Mouse (Mus musculus) inflammation-experienced regulatory T-cells, adult 6 months (primary cell): ENCODE measurements around the gene Hoxb9. TPM values are rescaled to one million over a fixed set of nuclear protein-coding genes. Genes with fewer than 3 reads are reported as not detected.

Source experiments
- ATAC-seq: one replicate; pipeline ENCODE4 v1.8.0; 2017
- polyA plus RNA-seq, 3 experiments: library from polyadenylated mRNA; unstranded; fragments of 100-300 nt; shearing (Covaris generic); gene quantifications; one replicate each; pipeline ENCODE4 v1.2.1; 2017

The Hoxb9 gene
- polyA plus RNA-seq = not detected

DNA sequence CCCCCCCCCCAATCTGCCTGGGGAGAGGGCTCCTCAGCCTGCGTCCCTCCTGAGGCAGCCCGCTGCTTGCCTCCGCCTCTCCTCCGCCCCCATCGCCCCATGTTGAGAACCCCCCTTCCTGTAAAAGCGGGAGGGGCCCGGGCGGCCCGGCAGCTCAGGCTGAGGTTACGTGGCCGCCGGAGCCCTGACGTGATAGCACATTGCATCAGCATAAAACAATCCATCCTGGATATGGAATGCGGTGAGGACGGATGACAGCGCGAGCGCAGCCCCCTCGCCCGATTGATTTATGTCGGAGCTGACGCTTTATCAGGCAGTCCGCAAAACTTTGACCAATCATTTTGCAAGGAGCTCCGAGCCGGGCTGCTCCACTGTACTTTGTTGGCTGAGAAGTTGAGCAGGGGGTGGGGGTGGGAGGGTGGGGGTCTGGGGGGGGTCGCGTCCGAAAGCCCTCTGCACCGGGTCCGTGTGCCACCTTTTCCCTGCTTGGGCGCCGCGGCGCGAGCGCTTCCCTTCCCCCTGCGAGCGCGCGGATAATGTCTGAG is at the start of gene Hoxb9:
Gene Hoxb9 (plus strand): TSS at position 462 of the 545 bp plus-strand sequence.
- peak; percentile 46 for ATAC-seq

GRCm38 (mm10) chr11:96223813-96224212 is 47.4 kb upstream of the Hoxb9 start:
- ATAC-seq = no peak

DNA sequence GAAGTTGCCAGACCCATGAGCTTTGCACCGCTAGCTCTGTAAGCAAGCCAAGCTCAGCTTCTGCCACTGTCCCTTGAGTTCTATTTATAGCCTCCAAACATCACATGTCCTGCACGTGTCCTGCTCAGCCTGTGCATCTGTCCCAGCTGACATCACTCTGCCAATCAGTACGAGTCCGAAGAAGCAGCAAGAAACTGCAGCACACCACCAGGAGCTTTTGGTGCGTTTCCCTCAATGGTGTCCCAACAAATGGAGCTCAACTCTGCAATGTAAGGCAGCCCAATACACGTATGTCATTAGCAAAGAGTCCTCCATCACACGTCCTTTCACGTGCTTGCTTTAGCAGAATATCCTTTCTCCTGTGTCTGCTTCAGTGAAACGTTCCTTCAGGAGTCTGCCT is 43.6 kb upstream of the Hoxb9 start:
- no peak for ATAC-seq

- peak; percentile 43 for ATAC-seq
Measured at GRCm38 (mm10) chr11:96234906-96235305, 36.4 kb upstream of the Hoxb9 start.

GRCm38 (mm10) chr11:96240211-96240610 is 31.0 kb upstream of the Hoxb9 start:
- no peak for ATAC-seq

- ATAC-seq = no peak
Measured at GRCm38 (mm10) chr11:96250901-96251300, 20.4 kb upstream of the Hoxb9 start.

DNA sequence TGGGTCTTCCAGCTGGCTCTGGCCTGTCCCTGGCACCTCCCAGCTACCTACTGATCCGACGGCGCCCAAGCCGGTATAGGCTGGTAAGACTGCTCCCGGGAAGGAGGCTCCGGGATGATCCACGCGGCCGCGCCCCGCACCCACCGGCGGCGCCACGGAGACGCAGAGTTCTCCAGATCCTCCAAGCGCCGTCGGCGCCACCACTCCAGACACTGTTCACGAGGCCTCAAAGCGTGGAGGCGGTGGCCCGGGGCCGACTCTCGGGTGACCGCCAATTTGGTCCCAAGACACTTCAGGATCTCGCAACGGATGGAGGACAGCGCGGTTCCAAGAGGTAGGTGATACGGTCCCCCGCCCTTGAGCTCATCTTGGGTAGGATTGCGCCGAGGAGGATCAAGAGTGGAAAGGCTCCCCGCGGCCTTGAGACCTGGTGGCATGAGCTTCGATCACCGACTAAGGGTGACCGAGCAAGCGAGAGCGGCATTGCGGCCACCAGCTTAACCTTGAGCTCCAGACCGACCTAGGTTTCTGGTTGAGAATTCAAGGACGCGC is 19.7 kb upstream of the Hoxb9 start:
- no peak for ATAC-seq

DNA sequence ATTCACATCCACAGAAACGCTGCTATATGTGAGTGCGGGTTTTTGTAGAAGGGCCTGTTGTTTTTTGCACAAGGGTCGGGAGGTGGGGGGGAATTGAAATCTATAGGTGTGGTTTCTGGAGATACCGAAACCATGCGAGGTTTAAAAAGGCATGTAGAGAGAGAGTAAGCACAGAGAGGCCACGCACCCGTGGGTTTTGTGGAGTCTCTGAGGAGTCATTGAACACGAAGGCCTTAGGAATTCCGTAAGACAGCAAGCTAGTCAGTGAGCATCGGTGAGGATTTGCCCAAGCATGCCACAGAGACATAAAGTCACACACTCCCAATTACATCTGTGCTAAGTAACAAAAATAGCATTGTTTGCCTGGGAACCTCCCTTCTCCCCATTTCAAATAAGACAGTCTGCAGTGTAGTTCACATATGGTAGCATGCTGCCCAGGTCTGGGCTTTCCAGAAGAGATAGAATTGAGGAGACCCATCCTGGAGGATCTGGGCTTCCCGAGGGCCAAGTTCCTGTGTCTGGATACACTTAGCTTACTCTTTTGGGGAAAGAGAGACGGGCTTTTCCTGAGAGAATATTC is 18.6 kb upstream of the Hoxb9 start:
- ATAC-seq = no peak

GRCm38 (mm10) chr11:96254221-96254620 is 17.0 kb upstream of the Hoxb9 start:
- no peak for ATAC-seq

DNA sequence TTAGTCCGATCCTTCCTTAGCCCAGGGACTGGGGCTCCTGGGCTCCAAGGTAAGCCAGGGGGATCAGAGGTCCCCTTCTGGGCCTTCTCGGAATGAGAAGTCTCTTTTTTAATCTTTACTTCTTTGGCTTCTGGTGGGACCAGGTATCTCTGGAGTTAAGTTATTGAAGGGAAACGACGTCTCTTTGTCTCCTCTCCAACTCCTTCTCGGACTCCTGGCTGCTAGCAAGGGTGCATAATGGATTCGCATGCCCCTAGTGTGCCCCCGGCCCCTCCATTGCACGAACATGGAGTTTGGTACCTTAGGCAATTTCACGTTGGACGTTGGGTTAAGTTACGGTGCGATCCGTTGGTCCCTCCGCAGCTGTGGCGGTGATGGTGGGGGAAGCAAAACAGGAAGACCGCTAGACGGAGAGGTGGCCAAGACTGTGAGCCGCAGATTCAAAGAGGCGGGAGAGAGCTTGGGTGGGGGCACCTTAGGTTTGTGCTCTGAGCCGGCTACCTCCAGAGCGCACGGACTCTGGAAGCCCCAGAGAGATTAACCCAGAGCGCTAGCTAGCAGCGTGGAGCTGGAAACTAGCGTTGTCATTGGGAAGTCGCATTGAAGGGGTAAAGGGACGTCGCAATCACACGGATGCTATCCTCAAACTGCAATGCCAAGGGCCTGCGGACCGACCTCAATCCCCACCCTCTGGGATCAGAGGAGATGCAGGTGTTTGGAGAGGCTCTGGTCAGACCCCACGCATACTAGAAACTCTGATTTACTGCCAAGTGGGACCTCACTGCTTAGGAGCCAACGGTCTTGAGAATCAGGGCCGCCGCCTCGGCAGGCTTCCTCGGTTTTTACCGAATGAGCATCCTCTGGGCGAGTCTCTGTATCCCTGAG is 15.9 kb upstream of the Hoxb9 start:
- ATAC-seq = no peak

DNA sequence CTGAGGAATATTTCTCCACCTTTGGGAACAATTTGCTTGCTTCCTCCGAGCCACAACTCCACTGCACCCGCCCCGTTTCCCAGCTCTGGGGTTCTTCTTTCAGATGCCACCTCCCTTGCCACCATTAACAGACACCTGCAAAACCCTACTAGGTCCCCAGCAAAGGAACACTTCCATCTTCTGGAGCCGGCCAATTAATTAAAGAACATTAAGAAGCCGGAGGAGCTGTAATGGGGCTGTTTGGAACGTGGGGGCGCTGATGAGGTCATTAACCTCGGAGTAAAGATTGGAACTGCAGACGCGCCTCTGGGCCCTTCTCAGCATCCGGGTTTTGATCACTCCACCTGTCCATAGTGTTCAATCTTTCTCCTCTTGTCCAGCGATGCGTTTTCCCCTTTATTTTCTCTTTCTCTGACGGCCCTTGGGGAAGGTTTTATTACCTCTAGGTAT is 15.2 kb upstream of the Hoxb9 start:
- no peak for ATAC-seq

GRCm38 (mm10) chr11:96257141-96257540 is 14.1 kb upstream of the Hoxb9 start:
- ATAC-seq = no peak

DNA sequence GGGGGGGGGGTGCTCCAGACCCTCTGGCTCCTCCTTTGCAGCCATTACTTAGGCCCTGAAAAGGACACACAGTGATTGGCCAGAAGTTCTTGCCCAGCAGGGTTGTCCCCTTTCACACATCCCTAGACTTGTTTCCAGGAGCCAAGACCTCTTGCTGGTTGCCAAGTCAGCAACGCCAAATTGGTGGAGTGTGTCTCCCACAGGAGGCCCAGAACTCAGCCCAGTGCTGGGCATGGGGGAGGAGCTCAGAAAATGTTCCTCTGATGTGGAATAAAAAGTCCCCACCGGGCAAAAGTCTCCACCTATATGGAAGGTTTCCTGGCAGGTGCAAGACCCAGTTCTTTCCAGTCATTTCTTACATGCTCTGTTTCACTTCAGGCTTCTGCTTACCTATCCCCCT is 12.2 kb upstream of the Hoxb9 start:
- no peak for ATAC-seq

DNA sequence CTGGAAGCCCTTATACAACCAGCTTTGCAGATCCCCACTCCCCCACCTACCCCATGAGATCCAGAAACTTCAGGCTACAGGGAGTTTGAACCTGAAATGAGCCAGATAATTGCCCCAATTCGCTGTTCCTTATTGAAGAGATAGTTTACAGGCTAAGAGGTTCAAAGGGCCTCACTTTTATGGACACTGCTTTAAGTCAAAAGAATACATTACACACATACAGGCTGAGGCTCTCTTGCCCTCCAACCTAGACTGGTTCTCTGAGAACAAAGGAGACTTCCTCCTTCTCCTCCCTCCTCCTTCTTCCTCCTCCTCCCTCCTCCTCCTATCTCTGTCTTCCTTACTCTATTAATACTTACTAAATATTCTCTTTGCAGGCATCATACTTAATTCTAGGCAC is 11.7 kb upstream of the Hoxb9 start:
- ATAC-seq = no peak

- ATAC-seq = no peak
Measured at GRCm38 (mm10) chr11:96260310-96260970, 10.8 kb upstream of the Hoxb9 start.

DNA sequence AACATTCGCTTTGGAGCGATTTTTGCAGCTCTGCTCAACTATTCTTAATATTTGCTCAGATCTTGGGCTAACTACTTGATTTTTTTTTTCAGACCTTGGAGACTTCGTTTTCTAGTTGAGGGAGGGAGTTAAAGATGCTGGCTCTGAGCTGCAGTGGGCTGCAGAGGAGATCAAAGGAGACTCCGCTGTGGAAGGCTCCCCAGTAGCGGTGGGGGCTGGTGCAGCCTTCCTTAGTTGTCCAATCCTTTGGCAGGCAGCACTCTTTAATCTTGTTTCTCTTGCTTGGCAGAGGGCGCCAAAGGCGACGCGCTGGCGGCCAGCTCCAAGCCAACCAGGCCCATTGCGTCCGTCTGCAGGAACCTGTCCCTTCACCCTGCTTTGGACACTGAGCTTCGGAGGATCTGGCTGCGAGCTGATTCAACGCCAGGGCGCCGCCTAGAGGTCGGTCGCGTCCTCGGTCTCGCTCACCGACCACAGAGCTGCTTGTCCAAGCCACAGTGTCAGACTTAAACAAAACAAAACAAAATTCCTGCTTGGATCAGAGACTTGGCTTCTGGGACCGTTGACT is 9.8 kb upstream of the Hoxb9 start:
- ATAC-seq = no peak

DNA sequence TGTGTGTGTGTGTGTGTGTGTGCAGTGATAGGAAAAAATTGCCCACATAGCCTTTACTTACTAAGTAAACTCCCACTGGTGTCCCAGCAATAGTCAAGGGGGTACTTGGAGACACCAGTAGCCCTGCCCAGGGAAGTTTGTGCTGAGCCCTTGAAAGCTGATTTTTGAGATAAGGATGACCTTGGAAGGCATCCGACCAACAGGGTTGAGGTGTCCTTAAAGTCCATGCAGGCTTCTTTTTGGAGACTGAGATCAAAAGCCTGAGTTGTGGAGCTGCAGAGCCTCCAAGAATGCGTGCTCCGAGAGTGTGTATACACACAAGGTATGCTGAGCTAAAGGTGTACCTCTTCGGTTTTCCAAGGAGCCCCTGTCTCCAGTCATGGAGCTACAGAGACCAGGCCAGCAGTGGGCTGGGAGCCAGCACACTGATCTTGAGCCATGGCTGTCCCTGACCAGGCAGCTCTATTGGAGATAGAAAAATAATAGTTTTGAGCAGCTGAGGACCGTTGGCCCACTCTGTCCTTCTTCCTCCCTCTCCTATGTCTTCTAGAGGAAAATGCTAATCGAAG is 8.9 kb upstream of the Hoxb9 start:
- no peak for ATAC-seq

DNA sequence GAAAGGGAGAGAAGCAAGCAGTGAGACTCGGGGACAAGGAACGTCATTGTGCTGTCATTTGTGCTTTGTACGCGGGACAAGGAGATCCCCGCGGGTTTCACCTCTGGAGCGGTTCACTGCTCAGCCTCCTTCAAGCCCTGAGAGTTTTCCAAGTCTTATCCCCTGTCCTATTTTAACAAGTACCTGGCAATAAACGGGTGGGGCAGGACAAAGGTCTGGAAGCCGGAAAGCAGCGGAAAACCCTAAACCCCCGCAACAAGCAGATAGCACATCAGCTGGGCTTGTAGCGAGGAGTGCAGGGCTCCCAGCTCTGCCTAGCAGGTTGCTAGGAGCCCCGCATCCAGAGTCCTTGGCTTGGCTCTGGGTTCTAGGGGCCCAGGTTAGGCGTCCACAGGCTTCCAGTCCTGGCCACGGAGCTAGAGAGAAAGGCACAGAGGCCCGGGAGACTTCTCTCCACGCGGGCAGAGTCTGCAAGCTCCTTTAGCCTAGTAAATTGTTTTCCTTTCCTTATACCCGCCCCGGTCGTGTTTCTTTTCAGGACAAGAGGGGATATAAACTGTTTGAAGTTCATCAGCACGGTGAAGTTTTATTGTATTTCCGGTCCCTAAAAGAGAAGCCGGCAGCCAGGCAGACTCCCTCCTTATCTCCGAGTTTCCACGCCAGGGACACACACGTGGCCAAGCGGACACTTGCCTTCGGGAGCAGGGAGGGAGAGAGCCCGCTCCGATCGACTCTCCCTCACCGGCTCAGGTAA is 7.4 kb upstream of the Hoxb9 start:
- ATAC-seq = no peak

DNA sequence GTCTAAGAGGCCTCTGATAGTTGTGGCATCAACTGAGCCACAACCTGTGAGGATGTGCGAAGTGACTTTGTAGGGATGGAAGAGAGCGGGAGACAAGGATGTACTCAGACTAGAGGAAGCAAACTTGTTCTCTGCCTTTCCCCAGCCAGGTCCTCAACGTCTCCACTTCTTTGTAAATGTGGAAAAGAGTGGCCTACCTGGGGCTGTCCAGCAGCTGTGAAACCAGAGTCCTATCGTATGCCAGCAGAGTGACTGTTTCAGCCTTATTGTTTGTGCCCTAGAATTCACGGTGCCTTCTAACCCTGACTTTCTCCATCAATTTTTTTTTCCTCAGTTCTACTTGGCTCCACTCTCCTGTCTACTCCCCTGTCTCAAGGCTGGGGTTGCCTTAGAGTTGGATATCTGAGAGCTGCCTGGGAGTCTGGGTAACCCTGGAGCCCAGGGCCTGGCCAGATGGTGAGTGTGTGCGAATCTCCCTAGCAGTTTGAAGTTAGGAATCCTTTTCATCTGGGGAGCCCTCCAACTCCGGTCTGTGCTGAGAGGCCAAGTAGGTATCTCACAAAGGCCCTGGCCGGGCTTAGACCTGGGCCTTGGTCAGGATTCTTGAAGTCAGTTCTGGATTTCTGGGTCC is 6.8 kb upstream of the Hoxb9 start:
- ATAC-seq = no peak

DNA sequence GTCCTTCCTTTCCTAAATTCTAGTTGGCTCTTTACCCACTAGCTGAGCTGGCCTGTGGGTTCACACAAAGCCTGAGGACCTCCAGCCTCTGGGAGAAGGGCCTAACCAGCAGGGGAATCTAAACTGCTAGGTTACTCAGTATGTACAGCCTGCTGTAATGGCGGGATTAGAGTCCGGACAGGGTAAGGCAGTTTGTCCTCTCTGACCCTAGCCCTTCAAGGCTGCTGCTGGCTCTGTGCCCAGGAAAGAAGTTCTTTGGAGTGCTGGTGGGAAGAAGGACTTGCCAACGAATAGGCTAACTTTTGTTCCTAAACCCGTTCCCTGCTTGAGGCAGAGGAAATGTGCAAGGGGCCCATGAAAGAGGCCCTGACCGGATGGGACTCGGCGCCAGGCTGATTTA is 5.3 kb upstream of the Hoxb9 start:
- no peak for ATAC-seq
